Mouse (Mus musculus): ENCODE data around the gene Gm340. TPM values are rescaled to one million over a fixed set of nuclear protein-coding genes. Genes with fewer than 3 reads are reported as not detected.

Gene Gm340
- 1.3 and 1.4 TPM in 2 replicates for polyA plus RNA-seq (2015; fragmentation: Nextera tagmentation; extraction: Ambion mirVana)

DNA sequence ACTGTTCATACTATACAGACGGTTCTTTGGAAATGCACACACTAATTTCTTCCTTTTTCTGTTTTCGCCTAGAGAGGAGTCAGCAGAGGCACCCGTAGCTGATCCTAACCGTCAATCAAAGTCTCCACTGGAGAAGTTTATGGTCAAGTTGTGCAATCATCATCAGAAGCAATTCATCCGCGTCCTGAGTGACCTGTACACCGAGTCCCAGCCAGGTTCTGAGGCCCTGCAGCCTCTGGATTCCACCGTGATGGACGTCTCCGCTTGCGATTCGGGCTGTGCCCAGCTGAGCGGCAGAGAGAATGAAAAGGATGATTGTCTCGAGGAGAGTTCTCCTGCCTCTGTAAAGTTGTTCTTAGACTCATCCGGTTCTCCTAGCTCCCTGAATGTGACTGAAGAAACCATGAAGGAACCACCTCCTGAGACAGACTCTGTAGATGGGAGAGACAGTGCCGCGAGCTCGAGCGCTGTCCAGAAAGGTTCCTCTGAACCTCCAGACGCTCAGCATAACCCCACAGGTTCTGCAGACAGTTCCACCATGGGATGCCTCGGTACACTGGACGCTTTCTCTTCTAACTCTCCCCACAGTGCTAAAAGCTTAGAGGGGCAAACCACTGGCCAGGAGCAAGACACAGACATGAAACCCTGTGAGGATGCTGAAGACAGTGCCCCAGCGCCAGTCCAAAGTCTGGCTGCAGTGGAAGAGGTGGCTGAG is at the start of gene Gm340:
TSS of gene Gm340 (plus strand) at position 665 of the 715 bp plus-strand sequence.
- WGBS (ENCODE audit: insufficient replicate concordance) = 87% methylated on average over 23 of the region's 23 CpGs
- H3K4me1 ChIP-seq (replicated peaks) = no peaks in the 10 kb centered on the region
- ATAC-seq (ENCODE audit: low read depth) = no peak

DNA sequence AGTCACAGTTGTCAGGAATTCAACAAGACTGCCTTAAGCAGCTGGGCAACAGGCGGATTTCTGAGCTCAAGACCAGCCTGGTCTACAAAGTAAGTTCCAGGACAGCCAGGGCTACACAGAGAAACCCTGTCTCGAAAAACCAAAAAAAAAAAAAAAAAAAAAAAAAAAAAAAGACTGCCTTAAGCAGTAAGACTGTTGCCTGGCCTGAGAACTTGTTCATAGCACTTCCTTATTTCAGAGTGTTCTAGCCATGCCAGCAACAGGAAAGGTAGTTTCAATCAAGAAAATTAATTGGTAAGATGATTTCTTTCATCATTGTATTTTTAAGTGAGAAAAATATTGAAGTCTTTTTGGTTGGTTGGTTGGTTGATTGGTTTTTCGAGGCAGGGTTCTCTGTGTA is 48.1 kb upstream of the Gm340 start:
- no peak overlapping the region for H3K4me2 ChIP-seq
- no peaks in the 10 kb centered on the region for H3K9me3 ChIP-seq (replicated peaks)
- no peaks in the 10 kb centered on the region for H3K27me3 ChIP-seq
- DNase-seq = no peak
- 82% methylated on average over 3 of the region's 3 CpGs for WGBS (ENCODE audit: insufficient replicate concordance)
- no peaks in the 10 kb centered on the region for H3K4me1 ChIP-seq (replicated peaks)
- no peak overlapping the region for H3K9ac ChIP-seq
- H3K36me3 ChIP-seq = peaks cover 2% of the 10 kb centered on the region; the same call in 1 of the 2 replicates
- no peak overlapping the region for H3K4me3 ChIP-seq (replicated peaks)
- ATAC-seq (ENCODE audit: low read depth) = no peak
- H3K27ac ChIP-seq = no peak overlapping the region

More for the DNA sequence above, at the start of gene Gm340:
- Histone ChIP-seq H3K4me2 (no peak within 1 kb of the TSS), H3K4me3 (replicated peaks) (no peak within 1 kb of the TSS), H3K9ac (no peak within 1 kb of the TSS), H3K27ac (no peak within 1 kb of the TSS), H3K9me3 (replicated peaks) (no peaks in the 10 kb centered on the region), H3K27me3 (no peaks in the 10 kb centered on the region), H3K36me3 (peaks cover 47% of the 10 kb centered on the region)
- DNase-seq = no peak

DNA sequence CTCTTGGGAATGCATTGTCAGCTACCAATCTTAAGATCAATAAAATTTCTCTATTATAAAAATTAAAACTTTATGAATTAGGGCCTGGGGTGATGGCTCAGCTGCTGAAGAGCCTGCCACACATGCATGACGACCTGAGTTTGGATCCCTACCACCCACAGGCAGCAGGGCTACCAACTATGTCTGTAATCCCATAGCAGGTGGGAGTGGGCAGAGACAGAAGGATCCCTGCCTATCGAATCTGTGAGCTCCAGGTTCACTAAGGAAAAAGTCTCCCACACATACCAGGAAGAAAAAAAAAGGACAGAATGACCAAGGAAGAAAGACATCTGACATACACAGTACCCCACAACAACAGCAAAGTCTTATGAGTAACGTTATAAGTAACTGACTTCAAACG is 25.2 kb upstream of the Gm340 start:
- Histone ChIP-seq H3K4me1 (replicated peaks) (no peaks in the 10 kb centered on the region), H3K36me3 (peaks cover 33% of the 10 kb centered on the region), H3K27ac (no peak overlapping the region), H3K9ac (no peak overlapping the region), H3K27me3 (no peaks in the 10 kb centered on the region), H3K9me3 (replicated peaks) (no peaks in the 10 kb centered on the region), H3K4me3 (replicated peaks) (no peak overlapping the region), H3K4me2 (no peak overlapping the region)
- WGBS (ENCODE audit: insufficient replicate concordance) = 81% methylated on average over 4 of the region's 4 CpGs
- ATAC-seq (ENCODE audit: low read depth) (no peak), DNase-seq (no peak)

DNA sequence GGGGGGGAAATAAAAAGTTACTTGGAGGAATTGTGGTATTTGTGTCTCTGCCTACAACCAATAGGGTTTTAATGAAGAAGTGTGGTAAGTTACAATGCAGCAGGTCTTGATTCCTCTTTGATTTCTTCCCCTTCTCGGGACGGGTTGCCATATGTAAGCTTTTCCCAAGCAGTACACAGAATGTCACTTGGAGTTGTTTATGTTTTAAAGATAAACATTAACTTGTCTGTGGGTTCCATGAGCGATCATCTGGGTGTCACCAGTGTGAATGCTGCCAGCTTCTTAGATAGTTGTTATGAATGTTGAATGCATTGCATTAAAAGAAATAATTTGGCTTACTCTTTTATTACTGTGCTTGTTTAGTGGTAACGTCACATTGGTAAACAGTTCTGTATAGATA is 24.7 kb upstream of the Gm340 start:
- H3K4me3 ChIP-seq (replicated peaks) = no peak overlapping the region
- WGBS (ENCODE audit: insufficient replicate concordance) = 83% methylated on average over 4 of the region's 4 CpGs
- peaks cover 31% of the 10 kb centered on the region for H3K36me3 ChIP-seq
- no peak overlapping the region for H3K9ac ChIP-seq
- DNase-seq (no peak), ATAC-seq (ENCODE audit: low read depth) (no peak)
- H3K27me3 ChIP-seq = no peaks in the 10 kb centered on the region
- no peak overlapping the region for H3K4me2 ChIP-seq
- no peaks in the 10 kb centered on the region for H3K4me1 ChIP-seq (replicated peaks)
- no peak overlapping the region for H3K27ac ChIP-seq
- no peaks in the 10 kb centered on the region for H3K9me3 ChIP-seq (replicated peaks)

DNA sequence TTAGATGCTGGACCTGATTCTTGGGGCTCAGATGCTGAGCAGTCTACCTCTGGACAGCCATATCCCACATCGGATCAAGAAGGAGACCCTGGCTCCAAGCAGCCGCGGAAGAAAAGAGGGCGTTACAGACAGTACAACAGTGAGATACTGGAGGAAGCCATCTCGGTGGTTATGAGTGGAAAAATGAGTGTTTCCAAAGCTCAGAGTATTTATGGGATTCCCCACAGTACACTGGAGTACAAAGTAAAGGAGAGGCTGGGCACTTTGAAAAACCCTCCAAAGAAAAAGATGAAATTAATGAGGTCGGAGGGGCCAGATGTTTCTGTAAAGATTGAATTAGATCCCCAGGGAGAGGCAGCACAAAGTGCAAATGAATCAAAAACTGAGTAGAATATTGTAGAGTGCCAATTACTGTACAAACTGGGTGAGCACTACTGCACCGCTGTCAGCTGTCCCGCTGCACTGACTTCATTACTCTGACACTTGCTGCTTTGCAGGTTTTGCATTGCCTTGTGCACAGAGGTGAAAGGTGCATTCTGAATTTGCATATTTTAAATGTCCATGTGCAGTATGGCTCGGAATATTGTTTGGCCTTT is 23.2 kb upstream of the Gm340 start:
- H3K4me3 ChIP-seq (replicated peaks) = no peak overlapping the region
- no peak overlapping the region for H3K9ac ChIP-seq
- DNase-seq (no peak), ATAC-seq (ENCODE audit: low read depth) (no peak)
- no peak overlapping the region for H3K4me2 ChIP-seq
- H3K9me3 ChIP-seq (replicated peaks) = no peaks in the 10 kb centered on the region
- no peaks in the 10 kb centered on the region for H3K4me1 ChIP-seq (replicated peaks)
- H3K27ac ChIP-seq = no peak overlapping the region
- H3K36me3 ChIP-seq = peaks cover 27% of the 10 kb centered on the region
- 87% methylated on average over 9 of the region's 9 CpGs for WGBS (ENCODE audit: insufficient replicate concordance)
- H3K27me3 ChIP-seq = no peaks in the 10 kb centered on the region

DNA sequence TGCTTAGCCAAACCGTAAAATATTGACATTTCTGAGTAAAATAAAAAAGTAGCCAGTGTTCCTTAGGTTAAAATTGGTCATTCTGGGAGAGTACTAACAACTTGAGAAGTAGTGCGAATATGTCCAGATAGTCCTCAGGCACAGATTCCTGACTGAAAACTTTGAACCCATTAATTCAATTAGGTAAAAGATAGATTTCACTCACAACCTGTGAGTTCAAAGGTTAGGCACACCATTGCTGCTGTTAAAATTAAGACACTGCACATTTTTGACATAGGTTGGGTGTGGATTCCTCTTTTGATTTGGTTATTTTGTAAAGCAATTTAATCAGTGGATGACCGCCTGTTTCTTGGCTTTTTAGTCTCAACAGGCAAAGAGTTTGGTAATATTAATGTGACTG is 21.3 kb upstream of the Gm340 start:
- 87% methylated on average over 3 of the region's 3 CpGs for WGBS (ENCODE audit: insufficient replicate concordance)
- Histone ChIP-seq H3K4me3 (replicated peaks) (no peak overlapping the region), H3K4me1 (replicated peaks) (no peaks in the 10 kb centered on the region), H3K9ac (no peak overlapping the region), H3K9me3 (replicated peaks) (no peaks in the 10 kb centered on the region), H3K27me3 (no peaks in the 10 kb centered on the region), H3K36me3 (peaks cover 21% of the 10 kb centered on the region), H3K27ac (no peak overlapping the region), H3K4me2 (no peak overlapping the region)
- ATAC-seq (ENCODE audit: low read depth) (no peak), DNase-seq (no peak)

DNA sequence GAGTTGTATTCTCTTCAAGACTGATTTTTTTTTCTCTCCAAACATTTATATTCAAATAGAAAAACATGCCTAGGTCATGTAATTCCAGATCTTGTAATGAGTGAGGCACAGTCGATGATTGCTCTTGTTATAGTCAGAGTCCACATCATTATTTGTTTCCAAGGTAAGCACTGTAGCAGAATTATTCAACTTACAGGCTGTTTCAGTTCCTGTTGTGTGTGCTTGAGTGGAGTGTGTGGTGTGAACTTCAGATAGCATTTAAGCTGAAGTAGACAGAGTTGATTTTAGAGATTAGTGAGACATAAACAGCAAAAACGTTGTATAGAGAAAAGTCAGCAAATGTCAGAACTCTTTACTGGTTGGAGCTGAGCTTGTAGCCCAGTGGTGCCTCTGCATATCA is 13.4 kb upstream of the Gm340 start:
- no peaks in the 10 kb centered on the region for H3K27me3 ChIP-seq
- whole genome bisulfite sequencing (ENCODE audit: insufficient replicate concordance) = 62% methylated on average over 2 of the region's 2 CpGs
- DNase-seq = no peak

DNA sequence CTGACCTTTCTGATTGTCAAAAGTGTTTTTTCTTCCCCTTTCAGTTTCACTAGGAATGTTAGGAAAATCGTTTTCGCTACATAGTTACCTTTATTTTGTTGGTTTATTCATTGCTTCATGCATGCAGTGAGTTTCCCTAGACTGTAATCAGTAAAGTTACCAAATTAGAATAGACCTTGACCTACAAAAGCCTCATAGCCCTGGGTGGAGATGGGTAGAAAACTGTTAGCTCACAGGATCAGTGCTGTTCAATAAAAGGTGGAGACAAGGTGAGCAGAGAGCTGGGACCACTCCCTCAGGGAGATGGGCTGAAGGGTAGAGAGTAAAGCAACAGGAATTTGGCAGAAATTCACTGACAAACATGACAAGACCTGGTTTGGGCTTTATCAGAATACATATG is 8.5 kb upstream of the Gm340 start:
- no peak overlapping the region for H3K4me3 ChIP-seq (replicated peaks)
- H3K9ac ChIP-seq = no peak overlapping the region
- H3K27me3 ChIP-seq = no peaks in the 10 kb centered on the region
- DNase-seq = no peak
- 78% methylated on average over 2 of the region's 2 CpGs for WGBS (ENCODE audit: insufficient replicate concordance)
- H3K36me3 ChIP-seq = no peaks in the 10 kb centered on the region
- H3K4me1 ChIP-seq (replicated peaks) = peaks cover 14% of the 10 kb centered on the region
- H3K9me3 ChIP-seq (replicated peaks) = no peaks in the 10 kb centered on the region
- ATAC-seq (ENCODE audit: low read depth) = no peak
- no peak overlapping the region for H3K27ac ChIP-seq
- no peak overlapping the region for H3K4me2 ChIP-seq

More for the DNA sequence above, 13.4 kb upstream of the Gm340 start:
- H3K9me3 ChIP-seq (replicated peaks) = no peaks in the 10 kb centered on the region
- ATAC-seq (ENCODE audit: low read depth) = no peak
- H3K9ac ChIP-seq = no peak overlapping the region
- no peak overlapping the region for H3K27ac ChIP-seq
- H3K36me3 ChIP-seq = no peaks in the 10 kb centered on the region; the same call in 1 of the 2 replicates
- no peak overlapping the region for H3K4me3 ChIP-seq (replicated peaks)
- H3K4me1 ChIP-seq (replicated peaks) = peaks cover 2% of the 10 kb centered on the region
- H3K4me2 ChIP-seq = no peak overlapping the region

DNA sequence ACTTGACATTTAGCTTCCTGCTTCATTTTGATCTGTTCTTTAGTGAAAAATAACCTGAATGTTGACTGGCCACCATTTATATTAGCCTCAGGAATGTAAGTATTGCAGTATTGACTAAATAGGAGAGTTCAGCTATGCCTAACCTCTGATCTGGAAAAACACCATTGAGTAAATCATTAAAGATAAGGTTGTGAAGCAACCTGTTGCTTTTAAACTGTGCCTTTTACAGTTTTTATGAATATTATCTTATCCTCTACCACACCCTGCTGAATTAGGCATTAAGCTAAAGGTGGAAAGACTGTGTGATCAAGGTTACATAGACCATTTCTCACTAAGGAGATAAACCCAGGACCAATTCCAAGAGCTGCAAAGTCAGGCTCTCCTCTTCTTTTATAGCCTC is 4.6 kb upstream of the Gm340 start:
- H3K4me2 ChIP-seq = no peak overlapping the region
- H3K4me1 ChIP-seq (replicated peaks) = peaks cover 14% of the 10 kb centered on the region
- no peak for DNase-seq
- no peak overlapping the region for H3K9ac ChIP-seq
- no peak overlapping the region for H3K4me3 ChIP-seq (replicated peaks)
- no peaks in the 10 kb centered on the region for H3K27me3 ChIP-seq
- no peaks in the 10 kb centered on the region for H3K9me3 ChIP-seq (replicated peaks)
- H3K27ac ChIP-seq = no peak overlapping the region
- no peak for ATAC-seq (ENCODE audit: low read depth)
- H3K36me3 ChIP-seq = peaks cover 13% of the 10 kb centered on the region

DNA sequence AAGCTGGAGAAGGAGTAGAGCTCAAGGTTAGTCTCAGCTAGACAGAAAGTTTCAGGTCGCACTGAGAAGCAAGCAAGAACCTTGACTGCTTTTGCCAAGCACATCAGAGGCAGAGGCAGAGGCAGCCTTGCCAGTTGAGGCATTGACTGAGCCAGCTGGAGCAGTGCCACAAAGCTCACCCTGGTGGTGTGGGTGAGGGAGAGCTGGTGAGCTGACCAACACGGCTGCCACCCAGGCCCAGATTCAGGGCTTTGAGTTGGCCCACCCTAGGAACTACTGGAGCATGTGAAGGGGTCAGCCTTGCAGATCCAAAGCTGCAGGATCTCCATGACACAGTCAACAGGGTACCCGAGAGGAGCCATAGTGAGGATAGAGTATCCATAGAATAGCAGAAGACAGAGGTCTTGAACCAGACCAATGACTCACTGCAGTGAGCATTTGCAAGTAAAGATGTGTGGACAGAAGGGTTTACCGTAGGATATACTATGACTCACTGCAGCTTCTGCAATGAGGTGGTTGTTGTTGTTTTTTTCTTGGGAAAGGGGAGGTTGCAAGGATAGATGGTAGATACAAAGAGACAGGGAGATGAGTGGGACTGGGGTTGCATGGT is 2.8 kb upstream of the Gm340 start:
- Histone ChIP-seq H3K4me1 (replicated peaks) (peaks cover 8% of the 10 kb centered on the region), H3K27ac (no peak overlapping the region), H3K4me3 (replicated peaks) (no peak overlapping the region), H3K36me3 (peaks cover 32% of the 10 kb centered on the region), H3K27me3 (no peaks in the 10 kb centered on the region), H3K9me3 (replicated peaks) (no peaks in the 10 kb centered on the region), H3K9ac (no peak overlapping the region), H3K4me2 (no peak overlapping the region)
- whole genome bisulfite sequencing (ENCODE audit: insufficient replicate concordance) = 79% methylated on average over 4 of the region's 4 CpGs
- DNase-seq (no peak), ATAC-seq (ENCODE audit: low read depth) (no peak)

DNA sequence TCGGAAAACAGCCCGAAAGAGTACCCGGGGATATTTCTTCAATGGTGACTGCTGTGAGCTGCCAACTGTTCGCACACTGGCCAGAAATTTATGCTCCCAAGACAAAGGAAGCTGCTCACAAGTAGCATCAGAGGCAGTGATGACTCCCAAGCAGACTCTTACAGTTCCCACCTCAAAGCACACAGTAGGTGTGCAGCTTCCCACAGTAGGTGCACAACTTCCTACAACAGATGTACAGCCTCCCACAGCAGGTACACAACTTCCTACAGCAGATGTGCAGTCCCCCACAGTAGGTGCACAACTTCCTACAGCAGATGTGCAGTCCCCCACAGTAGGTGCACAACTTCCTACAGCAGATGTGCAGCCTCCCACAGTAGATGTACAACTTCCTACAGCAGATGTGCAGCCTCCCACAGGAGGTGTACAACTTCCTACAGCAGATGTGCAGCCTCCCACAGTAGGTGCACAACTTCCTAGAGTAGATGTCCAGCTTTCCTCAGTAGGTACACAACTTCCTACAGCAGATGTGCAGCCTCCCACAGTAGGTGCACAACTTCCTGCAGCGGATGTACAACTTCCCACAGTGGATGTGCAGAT is 846 bp downstream of the Gm340 start:
- Histone ChIP-seq H3K4me3 (replicated peaks) (no peak overlapping the region), H3K4me1 (replicated peaks) (no peaks in the 10 kb centered on the region), H3K27ac (no peak overlapping the region), H3K9ac (no peak overlapping the region), H3K9me3 (replicated peaks) (no peaks in the 10 kb centered on the region), H3K4me2 (no peak overlapping the region), H3K36me3 (peaks cover 47% of the 10 kb centered on the region), H3K27me3 (no peaks in the 10 kb centered on the region)
- DNase-seq = no peak
- 84% methylated on average over 5 of the region's 5 CpGs for WGBS (ENCODE audit: insufficient replicate concordance)
- no peak for ATAC-seq (ENCODE audit: low read depth)
